Mouse (Mus musculus) heart, adult 11 months (tissue): Measurements from ENCODE around the gene Ap4m1.
A peak's percentile ranks its signal among the peaks of the same experiment; 100 is the strongest.
"Not testable (repeated sequence)": the region's sequence is repeated elsewhere in the genome, so short reads cannot be mapped to it uniquely, and the experiment has no call there.

Experiments used
- DNase-seq: peaks from one replicate; pipeline ENCODE4 v3.0.0; 2022

The Ap4m1 gene

DNA sequence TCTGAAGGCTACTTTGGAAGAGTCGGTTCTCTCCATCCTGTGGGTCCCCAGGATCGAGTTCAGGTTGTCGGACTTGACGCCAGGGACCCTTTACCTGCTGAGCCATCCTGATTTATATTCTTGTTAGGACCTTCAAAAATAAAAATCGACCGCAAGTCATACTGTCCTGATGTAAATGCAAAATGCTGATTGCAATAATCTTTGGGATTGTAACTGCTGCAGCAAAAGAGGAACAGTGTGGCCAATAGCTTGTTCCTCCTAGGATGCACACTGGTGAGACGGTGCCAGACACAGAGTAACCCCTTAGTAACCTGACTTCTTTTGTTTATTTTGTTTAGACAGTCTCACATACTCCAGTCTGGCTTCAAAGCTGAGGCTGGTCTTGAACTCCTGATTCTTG is 23.7 kb downstream of the Ap4m1 start:
- DNase-seq: peak; percentile 82

DNA sequence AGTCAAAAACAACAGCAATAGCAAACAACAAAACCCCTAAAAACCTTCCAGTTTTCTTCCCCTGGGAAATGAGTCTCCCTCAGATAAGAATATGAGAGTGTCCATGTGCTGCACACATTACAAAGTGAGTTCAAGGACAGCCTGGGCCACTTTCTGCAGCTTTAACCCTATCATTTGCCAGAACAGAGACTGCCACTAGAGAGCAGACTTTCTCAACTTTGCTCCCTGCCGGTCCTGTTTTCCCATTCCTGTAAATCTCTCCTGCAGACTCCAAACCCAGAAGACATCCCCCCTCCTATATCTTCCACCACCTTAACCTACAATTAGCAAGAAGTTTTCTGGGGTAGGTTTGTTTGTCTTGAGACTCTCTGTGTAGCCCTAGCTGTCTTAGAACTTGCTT is 27.8 kb downstream of the Ap4m1 start:
- peak; percentile 68 for DNase-seq

DNA sequence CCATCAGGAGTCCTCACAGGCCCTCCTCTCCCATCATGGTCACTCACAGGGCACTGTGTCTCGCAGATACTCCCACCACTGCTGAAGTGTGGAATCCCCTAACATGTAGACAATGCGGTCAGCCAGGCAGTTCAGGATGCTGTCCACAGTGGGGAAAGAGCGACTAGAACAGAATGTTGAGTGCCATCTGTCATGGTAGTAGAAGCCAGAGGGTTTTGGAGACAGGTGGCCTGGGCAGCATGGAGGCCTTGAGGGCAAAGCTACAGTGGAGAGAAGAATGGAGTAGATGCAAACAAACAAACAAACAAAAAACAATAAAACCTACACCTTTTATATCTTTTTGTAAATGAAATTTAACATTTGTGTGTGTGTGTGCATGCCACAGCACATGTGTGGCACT is 30.3 kb downstream of the Ap4m1 start:
- no peak for DNase-seq

DNA sequence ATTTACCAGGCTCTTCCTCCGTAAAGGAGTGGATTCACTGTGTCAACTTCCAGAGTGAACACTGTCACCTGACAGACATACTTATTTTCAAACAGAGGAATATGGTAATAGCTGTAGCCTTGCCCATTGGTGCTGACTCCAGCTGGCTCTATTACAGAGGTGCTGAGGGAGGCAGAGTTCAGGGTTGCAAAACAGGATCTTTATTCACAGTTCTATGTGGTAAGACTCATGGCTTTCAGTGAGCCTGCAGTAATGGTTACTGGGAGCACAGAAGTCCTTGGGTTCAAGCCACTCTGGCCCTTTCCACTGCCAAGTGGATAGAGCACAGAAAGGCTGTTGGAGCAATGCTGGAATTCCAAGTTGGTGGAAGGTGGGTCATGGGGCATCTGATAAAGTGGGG is 35.5 kb downstream of the Ap4m1 start:
- peak; percentile 93 for DNase-seq

DNA sequence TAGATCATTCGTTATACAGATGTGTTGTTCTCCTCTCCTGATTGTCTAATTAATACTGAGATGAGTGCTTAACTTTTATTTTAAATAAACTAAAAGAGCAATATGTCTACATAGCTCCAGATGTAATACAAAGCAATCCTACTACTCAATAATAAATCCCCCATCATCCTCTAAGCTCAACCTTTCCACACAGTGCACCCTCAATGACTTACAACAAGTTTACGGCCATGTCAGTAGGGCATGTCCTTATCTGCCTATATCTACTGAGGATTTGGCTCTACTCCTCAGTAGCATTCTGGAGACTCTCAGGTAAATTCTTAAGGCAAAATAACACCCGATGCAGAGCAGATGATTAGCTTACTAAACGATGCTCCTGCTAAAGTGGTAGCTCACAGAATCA is 36.1 kb downstream of the Ap4m1 start:
- DNase-seq: no peak

DNA sequence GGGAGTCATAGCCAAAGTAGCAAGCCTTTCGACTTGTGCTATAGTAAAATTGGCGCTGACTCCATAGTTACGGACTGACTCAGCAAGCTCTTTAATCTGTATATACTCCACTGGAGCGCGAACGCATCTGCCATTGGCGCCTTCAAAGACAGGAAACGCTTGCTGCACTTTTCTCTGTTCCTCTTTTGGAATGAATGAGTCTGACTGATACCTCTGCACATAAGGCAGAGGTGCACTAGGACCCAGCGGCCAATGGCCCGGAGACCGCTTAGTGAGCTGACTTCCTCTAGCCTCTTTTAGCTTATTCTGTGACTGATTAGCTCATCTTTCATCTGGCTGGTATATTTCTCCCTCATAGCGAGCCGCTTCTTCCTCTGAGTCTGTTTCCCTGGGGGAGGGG is 44.8 kb downstream of the Ap4m1 start:
- DNase-seq: not testable (repeated sequence)

DNA sequence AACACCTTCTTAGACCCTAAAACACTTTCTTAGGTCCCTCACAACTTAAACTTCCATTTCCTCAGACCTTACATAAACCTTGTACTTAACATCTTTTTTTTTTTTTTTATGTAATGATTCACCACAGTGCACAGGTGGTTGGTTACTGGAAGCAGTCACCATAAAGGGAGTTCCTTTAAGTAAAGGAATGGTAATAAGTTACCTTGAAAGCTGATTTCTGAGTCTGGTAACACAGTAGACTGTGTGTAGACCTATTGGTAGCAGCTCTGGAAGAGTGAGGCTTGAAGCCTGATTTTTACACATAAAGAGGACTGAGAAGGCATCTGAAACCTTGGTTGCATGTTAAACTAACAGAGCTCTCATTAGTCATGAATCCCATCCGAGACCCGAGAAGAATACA is 48.1 kb downstream of the Ap4m1 start:
- DNase-seq: no peak

DNA sequence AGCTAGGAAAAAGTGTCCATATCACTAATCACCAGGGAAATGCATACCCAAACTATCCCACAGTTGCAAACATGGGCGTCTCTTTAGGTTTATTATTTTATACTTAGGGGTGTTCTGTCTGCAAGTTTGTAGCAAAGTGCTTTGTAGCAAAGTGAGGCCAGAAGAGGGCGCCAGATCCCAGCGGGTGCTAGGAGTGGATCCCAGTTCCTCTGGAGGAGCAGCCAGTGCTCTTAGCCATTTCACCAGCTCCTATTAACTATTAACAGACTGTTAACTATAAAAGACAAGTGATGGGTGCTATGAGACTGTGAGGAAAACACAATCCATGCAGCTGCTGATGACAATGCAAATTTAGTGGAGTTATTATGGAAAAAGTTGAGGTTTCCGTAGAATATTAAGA is 50.3 kb downstream of the Ap4m1 start:
- peak; percentile 96 for DNase-seq

DNA sequence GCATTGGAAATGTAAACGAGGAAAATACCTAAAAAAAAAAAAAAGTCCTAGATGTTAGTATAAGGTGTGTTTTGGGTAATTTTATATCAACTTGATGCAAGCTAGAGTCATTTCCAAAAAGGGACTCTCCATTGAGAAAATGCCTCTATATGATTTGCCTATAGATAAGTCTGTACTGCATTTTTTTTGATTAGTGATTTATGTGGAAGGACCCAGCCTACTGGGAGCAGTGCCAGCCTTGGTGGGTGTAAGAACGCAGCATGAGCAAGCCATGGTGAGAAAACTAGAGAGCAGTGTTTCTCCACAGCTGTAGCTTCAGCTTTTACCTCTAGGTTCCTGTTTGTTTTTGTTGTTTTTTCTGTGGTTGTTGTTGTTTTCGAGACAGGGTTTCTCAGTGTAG is 51.5 kb downstream of the Ap4m1 start:
- peak; percentile 78 for DNase-seq

DNA sequence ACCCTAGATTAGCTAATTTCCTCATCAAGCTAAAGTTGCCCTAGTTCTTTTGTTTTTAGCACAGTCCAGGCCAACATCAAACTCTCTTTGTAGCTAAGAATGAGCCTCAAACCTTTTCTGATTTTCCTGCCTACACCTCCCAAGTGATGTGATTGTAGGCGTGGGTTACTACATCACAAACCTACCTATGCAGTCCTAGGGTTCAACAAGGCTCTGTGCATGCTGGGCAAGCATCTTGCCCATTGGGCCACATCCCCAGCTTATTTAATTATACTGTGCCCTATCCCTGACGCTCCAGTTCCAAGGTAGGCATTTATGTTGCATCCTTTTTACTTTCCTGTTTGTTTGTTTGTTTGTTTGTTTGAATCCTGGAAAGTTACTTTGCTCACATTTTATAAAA is 53.9 kb downstream of the Ap4m1 start, which contains the start of gene Nxpe5:
Gene Nxpe5 (plus strand): TSS at position 199 of the 400 bp plus-strand sequence.
- peak; percentile 75 for DNase-seq

DNA sequence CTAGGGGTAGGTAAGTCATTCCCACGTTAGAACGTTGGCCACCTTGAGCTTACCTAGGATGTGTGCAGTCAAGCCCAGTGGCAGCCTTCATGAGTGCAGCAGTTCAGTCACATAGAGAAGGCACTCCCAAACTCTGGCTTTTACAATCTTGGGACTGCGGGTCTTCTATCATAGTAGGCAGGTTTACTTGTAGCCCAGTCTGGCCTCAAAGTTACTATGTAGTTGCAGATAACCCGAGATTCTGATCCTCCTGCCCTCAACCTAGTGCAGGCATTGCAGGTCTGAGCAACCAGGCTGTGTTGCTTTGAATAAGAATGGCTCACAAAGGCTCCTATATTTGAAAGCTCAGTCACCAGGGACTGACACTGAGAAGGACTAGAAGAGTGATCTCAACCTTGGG is 54.7 kb downstream of the Ap4m1 start:
- DNase-seq: peak; percentile 78

DNA sequence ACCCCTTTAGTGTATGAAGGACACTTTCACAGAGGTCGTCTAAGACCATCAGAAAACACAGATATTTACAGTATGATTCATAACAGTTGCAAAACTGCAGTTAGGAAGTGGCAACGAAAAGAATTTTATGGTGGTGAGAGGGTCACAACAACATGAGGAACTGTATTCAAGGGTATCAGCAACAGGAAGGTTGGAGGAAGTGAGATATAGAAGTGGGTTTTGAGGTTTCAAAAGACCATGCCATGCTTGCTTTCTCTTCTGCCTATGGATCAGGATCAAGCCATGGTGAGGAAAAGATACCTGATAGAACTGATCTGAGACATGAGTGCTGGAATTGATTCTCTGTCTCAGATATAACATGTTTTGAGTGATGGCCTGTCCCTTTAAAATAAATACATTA is 55.6 kb downstream of the Ap4m1 start:
- peak; percentile 88 for DNase-seq

DNA sequence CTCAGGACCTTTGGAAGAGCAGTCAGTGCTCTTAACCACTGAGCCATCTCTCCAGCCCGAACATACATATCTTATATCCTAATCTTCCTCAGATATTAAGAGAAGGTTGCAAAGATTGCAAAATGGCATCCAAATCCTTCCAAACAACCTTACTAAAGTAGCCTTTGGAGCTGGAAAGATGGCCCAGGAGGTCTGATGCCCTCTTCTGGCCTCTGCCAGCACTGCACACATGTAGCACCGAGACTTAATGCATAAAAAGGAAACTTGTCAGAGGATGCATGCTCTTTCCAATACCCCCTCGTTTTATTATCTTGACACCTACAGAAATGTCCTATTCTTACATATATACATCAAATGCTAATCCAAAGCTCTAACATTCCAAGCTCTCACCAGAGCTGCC is 56.2 kb downstream of the Ap4m1 start:
- peak; percentile 83 for DNase-seq

DNA sequence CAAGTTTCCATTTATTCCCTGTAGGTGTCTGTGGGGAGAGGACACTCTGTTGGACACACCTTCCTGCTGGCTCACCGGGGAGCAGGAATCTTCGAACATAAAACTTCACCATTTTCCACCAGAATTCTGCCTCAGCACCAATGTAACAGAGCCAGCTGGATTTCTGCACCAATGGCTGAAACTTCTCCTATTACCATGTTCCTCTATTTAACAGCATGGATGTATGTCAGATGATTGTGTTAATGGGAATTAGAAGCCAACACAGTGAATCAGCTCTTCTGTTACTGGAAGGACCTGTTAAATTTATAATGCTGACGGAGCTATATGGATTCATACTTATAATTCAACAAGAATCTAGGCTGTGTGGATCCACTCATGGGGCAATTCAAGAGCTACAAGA is 57.7 kb downstream of the Ap4m1 start:
- DNase-seq: peak; percentile 85
